In the genomic region with DNA sequence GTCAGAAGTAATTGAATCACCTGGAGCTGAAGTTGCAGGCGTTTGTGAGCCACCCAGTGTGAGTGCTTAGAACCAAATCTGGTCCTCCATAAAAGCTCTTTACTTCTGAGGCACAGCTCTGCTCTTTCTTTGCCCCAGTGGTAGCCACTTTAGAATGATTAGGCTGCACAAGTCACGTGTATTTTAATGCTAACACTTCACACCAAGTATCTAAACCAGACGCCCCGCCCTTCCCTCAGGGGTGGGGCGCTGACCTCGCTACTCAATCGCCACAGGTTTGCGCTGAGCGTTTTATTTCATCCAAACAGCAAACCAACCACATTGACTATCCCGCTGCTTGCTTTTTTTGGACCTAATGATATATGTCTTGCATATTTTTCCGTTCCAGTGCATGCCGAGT, we compare ENCODE assay signal across 15 mouse cellular contexts.
DNase-seq lines count a peak whose midpoint lies in the region; ATAC-seq lines count a peak whose summit lies in the region.
"Had no signal": no experiment of that assay in that cellular context is flagged by ENCODE, and none has a peak within 500 bp of the region (broad histone marks: within the 10 kb centered on the region; RNA-seq: fewer than 3 reads in every experiment).

No protein-coding gene starts in this region.

- no peaks in the 10 kb centered on the region for H3K27me3 ChIP-seq in heart, embryonic 11.5 days (ENCODE audit: control insufficient read depth, insufficient read depth, low read length)
- H3K27me3 ChIP-seq in embryonic facial prominence, embryonic 14.5 days (replicated peaks; ENCODE audit: control insufficient read depth, insufficient read depth, low read length) = no peaks in the 10 kb centered on the region
- H3K27me3 ChIP-seq in liver, embryonic 15.5 days = no peaks in the 10 kb centered on the region

- 33% methylated on average over 12 of the region's 12 CpGs for WGBS in heart, embryonic 11.5 days (ENCODE audit: insufficient replicate concordance)
- 38% methylated on average over 12 of the region's 12 CpGs for WGBS in embryonic facial prominence, embryonic 14.5 days
- 37% methylated on average over 12 of the region's 12 CpGs for WGBS in liver, embryonic 15.5 days (ENCODE audit: insufficient replicate concordance)

- no peak for DNase-seq in heart, postnatal 4 days
- DNase-seq in embryonic facial prominence, embryonic 14.5 days (ENCODE audit: low spot score) = no peak
- no peak for DNase-seq in frontal cortex, adult 2 months (ENCODE audit: extremely low spot score in 1 of 2, low spot score in 1 of 2)
- DNase-seq in retina, embryonic 14.5 days (ENCODE audit: low spot score) = no peak
- no peak for DNase-seq in thymus, adult 18-20 months
- DNase-seq: adrenal gland, postnatal 10 days; cerebellum, adult 18-20 months; gastrocnemius, postnatal 14 days; layer of hippocampus, adult 9-11 months; spleen, adult 18-20 months; thymus, postnatal 4 days had no signal

- no peaks in the 10 kb centered on the region for H3K36me3 ChIP-seq in heart, embryonic 11.5 days (ENCODE audit: control insufficient read depth, insufficient read depth, low read length)
- no peaks in the 10 kb centered on the region for H3K36me3 ChIP-seq in embryonic facial prominence, embryonic 14.5 days (ENCODE audit: control insufficient read depth, insufficient read depth, low read length)
- H3K36me3 ChIP-seq in liver, embryonic 15.5 days (replicated peaks) = no peaks in the 10 kb centered on the region

- no peaks in the 10 kb centered on the region for H3K4me1 ChIP-seq in heart, embryonic 11.5 days (ENCODE audit: control insufficient read depth, insufficient read depth, low read length)
- H3K4me1 ChIP-seq in embryonic facial prominence, embryonic 14.5 days (ENCODE audit: control insufficient read depth, insufficient read depth, low read length) = no peaks in the 10 kb centered on the region
- no peaks in the 10 kb centered on the region for H3K4me1 ChIP-seq in liver, embryonic 15.5 days (replicated peaks)

- H3K9me3 ChIP-seq in heart, embryonic 11.5 days (replicated peaks; ENCODE audit: control insufficient read depth, low read length) = no peaks in the 10 kb centered on the region
- H3K9me3 ChIP-seq in embryonic facial prominence, embryonic 14.5 days (ENCODE audit: control insufficient read depth, low read length) = no peaks in the 10 kb centered on the region
- H3K9me3 ChIP-seq in liver, embryonic 15.5 days (replicated peaks) = no peaks in the 10 kb centered on the region

- ATAC-seq in heart, embryonic 11.5 days (replicated peaks; ENCODE audit: insufficient number of reproducible peaks, low FRiP score, low TSS enrichment) = no peak
- peak; percentile 34 for ATAC-seq in CD4-positive, CD25-positive, alpha-beta regulatory T cell, adult 4 months
- no peak for ATAC-seq in embryonic facial prominence, embryonic 14.5 days (ENCODE audit: low read depth)
- ATAC-seq in liver, embryonic 15.5 days (ENCODE audit: insufficient read depth) = no peak
- ATAC-seq: midbrain, embryonic 16.5 days had no signal

- H3K4me2 ChIP-seq in heart, embryonic 11.5 days = peak overlapping the region; percentile 27; the same call in 1 of the 2 replicates
- H3K4me2 ChIP-seq in embryonic facial prominence, embryonic 14.5 days (ENCODE audit: low read depth, low read length) = peak overlapping the region; percentile 40
- peak overlapping the region; percentile 10; the same call in 1 of the 2 replicates for H3K4me2 ChIP-seq in liver, embryonic 15.5 days

- H3K27ac ChIP-seq in heart, embryonic 11.5 days (ENCODE audit: low read depth, low read length) = no peak overlapping the region
- H3K27ac ChIP-seq in embryonic facial prominence, embryonic 14.5 days (replicated peaks; ENCODE audit: low read depth, low read length) = 0 out of 2 replicates have a peak overlapping the region, but pooled peaks have one; percentile 21
- H3K27ac ChIP-seq in liver, embryonic 15.5 days (replicated peaks) = no peak overlapping the region

- no peak overlapping the region for H3K4me3 ChIP-seq in heart, embryonic 11.5 days (ENCODE audit: low read depth, low read length)
- no peak overlapping the region for H3K4me3 ChIP-seq in embryonic facial prominence, embryonic 14.5 days (ENCODE audit: low read depth, low read length)
- no peak overlapping the region for H3K4me3 ChIP-seq in liver, embryonic 15.5 days (replicated peaks)

- no peak overlapping the region for H3K9ac ChIP-seq in heart, embryonic 11.5 days (ENCODE audit: low read depth, low read length)
- 0 out of 2 replicates have a peak overlapping the region, but pooled peaks have one; percentile 6 for H3K9ac ChIP-seq in embryonic facial prominence, embryonic 14.5 days (ENCODE audit: low read depth, low read length)
- H3K9ac ChIP-seq in liver, embryonic 15.5 days = no peak overlapping the region
